Mouse (Mus musculus) heart, embryonic 10.5 days (tissue): ENCODE results near the gene Sec23ip. TPM values are rescaled to one million over a fixed set of nuclear protein-coding genes. Genes with fewer than 3 reads are reported as not detected.
"Not testable (repeated sequence)": the region's sequence is repeated elsewhere in the genome, so short reads cannot be mapped to it uniquely, and the experiment has no call there.

Experiments
- DNase-seq: peaks from one replicate; pipeline ENCODE4 v3.0.0-alpha.2; 2017; ENCODE audit warnings: low spot score
- H3K27ac ChIP-seq: fragments of 300-500 bp; sonication (generic); 2 replicates; pipeline ENCODE4 v1.5.1; 2016; ENCODE audit warnings: mild to moderate bottlenecking
- H3K27me3 ChIP-seq: fragments of 300-500 bp; sonication (generic); 2 replicates; pipeline ENCODE4 v1.6.1; 2016; ENCODE audit warnings: mild to moderate bottlenecking; ENCODE audit not compliant: poor library complexity, insufficient read depth, severe bottlenecking
- H3K36me3 ChIP-seq: fragments of 300-500 bp; sonication (generic); 2 replicates; pipeline ENCODE4 v1.6.1; 2016; ENCODE audit warnings: mild to moderate bottlenecking, moderate library complexity
- H3K4me1 ChIP-seq: fragments of 300-500 bp; sonication (generic); 2 replicates; pipeline ENCODE4 v1.6.1; 2016; ENCODE audit warnings: mild to moderate bottlenecking
- H3K4me3 ChIP-seq: fragments of 300-500 bp; sonication (generic); 2 replicates; pipeline ENCODE4 v1.5.1; 2016; ENCODE audit warnings: mild to moderate bottlenecking, moderate library complexity
- H3K9me3 ChIP-seq: fragments of 300-500 bp; sonication (generic); 2 replicates; pipeline ENCODE4 v1.6.1; 2016; ENCODE audit warnings: mild to moderate bottlenecking, moderate library complexity
- WGBS: fragments of 180-500 bp; shearing (Covaris S2); methylation state at CpG from one replicate; pipeline ENCODE4 v1.1.7; 2016; 5-methylcytosine and 5-hydroxymethylcytosine counted together
- polyA plus RNA-seq: library from polyadenylated mRNA; unstranded; fragments of >200 nt; fragmentation: Nextera tagmentation; extraction: Ambion mirVana; gene quantifications from 2 replicates; pipeline ENCODE4 v1.2.1, GENCODE M21; 2016

Gene Sec23ip
- 37.4 and 42.7 TPM in 2 replicates for polyA plus RNA-seq

GRCm38 (mm10) chr7:128744684-128745485 lies at the start of gene Sec23ip:
TSS of gene Sec23ip (plus strand) at chr7:128744943.
- Histone ChIP-seq H3K4me3 (peak within 1 kb of the TSS; percentile 99), H3K27ac (peak within 1 kb of the TSS; percentile 92), H3K36me3 (peaks cover 9% of the 10 kb centered on the region), H3K4me1 (peaks cover 39% of the 10 kb centered on the region), H3K9me3 (no peaks in the 10 kb centered on the region), H3K27me3 (no peaks in the 10 kb centered on the region)
- peak; percentile 99 for DNase-seq
- under 1% methylated on average over 55 of the region's 55 CpGs for WGBS

GRCm38 (mm10) chr7:128699959-128700358 lies 44.8 kb upstream of the Sec23ip start:
- H3K27ac ChIP-seq, H3K9me3 ChIP-seq, H3K4me1 ChIP-seq, DNase-seq, H3K4me3 ChIP-seq, H3K27me3 ChIP-seq: not testable (repeated sequence)
- WGBS = 77% methylated on average over 6 of the region's 6 CpGs
- H3K36me3 ChIP-seq = peaks cover 81% of the 10 kb centered on the region

- 27% methylated on average over 4 of the region's 4 CpGs for WGBS
- H3K4me3 ChIP-seq = no peak overlapping the region
- H3K36me3 ChIP-seq = peaks cover 99% of the 10 kb centered on the region
- no peaks in the 10 kb centered on the region for H3K27me3 ChIP-seq
- H3K4me1 ChIP-seq = no peaks in the 10 kb centered on the region
- peak; percentile 82 for DNase-seq
- no peak overlapping the region for H3K27ac ChIP-seq
- no peaks in the 10 kb centered on the region for H3K9me3 ChIP-seq
Observed at GRCm38 (mm10) chr7:128705735-128706134, 39.0 kb upstream of the Sec23ip start.

- Histone ChIP-seq H3K27ac (no peak overlapping the region), H3K36me3 (peaks cover 88% of the 10 kb centered on the region), H3K4me1 (no peaks in the 10 kb centered on the region), H3K27me3 (no peaks in the 10 kb centered on the region), H3K4me3 (no peak overlapping the region), H3K9me3 (no peaks in the 10 kb centered on the region)
- WGBS = 65% methylated on average over 4 of the region's 4 CpGs
- DNase-seq = no peak
Observed at GRCm38 (mm10) chr7:128717991-128718390, 26.8 kb upstream of the Sec23ip start.

GRCm38 (mm10) chr7:128724761-128725160 lies 20.0 kb upstream of the Sec23ip start:
- WGBS = 39% methylated on average over 4 of the region's 4 CpGs
- H3K27me3 ChIP-seq = no peaks in the 10 kb centered on the region
- no peaks in the 10 kb centered on the region for H3K9me3 ChIP-seq
- H3K36me3 ChIP-seq = peaks cover 42% of the 10 kb centered on the region
- H3K4me1 ChIP-seq = peaks cover 18% of the 10 kb centered on the region
- peak; percentile 87 for DNase-seq
- no peak overlapping the region for H3K27ac ChIP-seq
- H3K4me3 ChIP-seq = no peak overlapping the region

- Histone ChIP-seq H3K27ac (no peak overlapping the region), H3K9me3 (no peaks in the 10 kb centered on the region), H3K36me3 (peaks cover 39% of the 10 kb centered on the region), H3K27me3 (no peaks in the 10 kb centered on the region), H3K4me3 (no peak overlapping the region), H3K4me1 (peaks cover 18% of the 10 kb centered on the region)
- no peak for DNase-seq
- WGBS = 85% methylated on average over 9 of the region's 9 CpGs
Observed at GRCm38 (mm10) chr7:128725189-128725588, 19.6 kb upstream of the Sec23ip start.

GRCm38 (mm10) chr7:128726999-128727398 lies 17.7 kb upstream of the Sec23ip start:
- no peak for DNase-seq
- WGBS = 73% methylated on average over 10 of the region's 10 CpGs

GRCm38 (mm10) chr7:128727701-128728100 lies 17.0 kb upstream of the Sec23ip start:
- H3K27me3 ChIP-seq = no peaks in the 10 kb centered on the region
- H3K9me3 ChIP-seq = no peaks in the 10 kb centered on the region
- peaks cover 20% of the 10 kb centered on the region for H3K36me3 ChIP-seq
- WGBS = 53% methylated on average over 5 of the region's 5 CpGs
- peaks cover 25% of the 10 kb centered on the region for H3K4me1 ChIP-seq
- no peak for DNase-seq
- no peak overlapping the region for H3K27ac ChIP-seq
- H3K4me3 ChIP-seq = no peak overlapping the region

More at GRCm38 (mm10) chr7:128726999-128727398, 17.7 kb upstream of the Sec23ip start:
- peaks cover 24% of the 10 kb centered on the region for H3K36me3 ChIP-seq
- peaks cover 24% of the 10 kb centered on the region for H3K4me1 ChIP-seq
- H3K27ac ChIP-seq = no peak overlapping the region
- no peaks in the 10 kb centered on the region for H3K9me3 ChIP-seq
- no peaks in the 10 kb centered on the region for H3K27me3 ChIP-seq
- H3K4me3 ChIP-seq = no peak overlapping the region

GRCm38 (mm10) chr7:128728738-128729137 lies 16.0 kb upstream of the Sec23ip start:
- no peaks in the 10 kb centered on the region for H3K9me3 ChIP-seq
- H3K4me3 ChIP-seq = no peak overlapping the region
- H3K36me3 ChIP-seq = peaks cover 14% of the 10 kb centered on the region; the same call in 1 of the 2 replicates
- H3K27me3 ChIP-seq = no peaks in the 10 kb centered on the region
- DNase-seq = no peak
- WGBS = 93% methylated on average over 10 of the region's 10 CpGs
- peaks cover 25% of the 10 kb centered on the region for H3K4me1 ChIP-seq
- no peak overlapping the region for H3K27ac ChIP-seq

GRCm38 (mm10) chr7:128731585-128731984 lies 13.2 kb upstream of the Sec23ip start:
- H3K27me3 ChIP-seq = no peaks in the 10 kb centered on the region
- H3K36me3 ChIP-seq = peaks cover 17% of the 10 kb centered on the region; the same call in 1 of the 2 replicates
- no peak overlapping the region for H3K4me3 ChIP-seq
- no peaks in the 10 kb centered on the region for H3K9me3 ChIP-seq
- WGBS = 63% methylated on average over 2 of the region's 2 CpGs
- no peak overlapping the region for H3K27ac ChIP-seq
- H3K4me1 ChIP-seq = peaks cover 17% of the 10 kb centered on the region
- no peak for DNase-seq

- 72% methylated on average over 5 of the region's 5 CpGs for WGBS
- H3K9me3 ChIP-seq = no peaks in the 10 kb centered on the region
- H3K4me1 ChIP-seq = peaks cover 23% of the 10 kb centered on the region
- H3K27me3 ChIP-seq = no peaks in the 10 kb centered on the region
- no peak for DNase-seq
- no peak overlapping the region for H3K27ac ChIP-seq
- H3K36me3 ChIP-seq = peaks cover 13% of the 10 kb centered on the region; the same call in 1 of the 2 replicates
- peak overlapping the region; percentile 96 for H3K4me3 ChIP-seq
Observed at GRCm38 (mm10) chr7:128738041-128738440, 6.7 kb upstream of the Sec23ip start.

- Histone ChIP-seq H3K4me3 (peak overlapping the region; percentile 96), H3K27me3 (no peaks in the 10 kb centered on the region), H3K27ac (no peak overlapping the region; the same call in 1 of the 2 replicates), H3K4me1 (peaks cover 23% of the 10 kb centered on the region), H3K9me3 (no peaks in the 10 kb centered on the region), H3K36me3 (peaks cover 13% of the 10 kb centered on the region; the same call in 1 of the 2 replicates)
- 3% methylated on average over 15 of the region's 15 CpGs for WGBS
- DNase-seq = no peak
Observed at GRCm38 (mm10) chr7:128739116-128739461, 5.7 kb upstream of the Sec23ip start.

GRCm38 (mm10) chr7:128739462-128740277 lies 5.1 kb upstream of the Sec23ip start:
- Histone ChIP-seq H3K4me1 (peaks cover 23% of the 10 kb centered on the region), H3K27ac (peak overlapping the region; percentile 98), H3K4me3 (peak overlapping the region; percentile 96), H3K27me3 (no peaks in the 10 kb centered on the region), H3K36me3 (peaks cover 11% of the 10 kb centered on the region; the same call in 1 of the 2 replicates), H3K9me3 (no peaks in the 10 kb centered on the region)
- peak; percentile 78 for DNase-seq
- under 1% methylated on average over 80 of the region's 80 CpGs for WGBS
